In the genomic region with DNA sequence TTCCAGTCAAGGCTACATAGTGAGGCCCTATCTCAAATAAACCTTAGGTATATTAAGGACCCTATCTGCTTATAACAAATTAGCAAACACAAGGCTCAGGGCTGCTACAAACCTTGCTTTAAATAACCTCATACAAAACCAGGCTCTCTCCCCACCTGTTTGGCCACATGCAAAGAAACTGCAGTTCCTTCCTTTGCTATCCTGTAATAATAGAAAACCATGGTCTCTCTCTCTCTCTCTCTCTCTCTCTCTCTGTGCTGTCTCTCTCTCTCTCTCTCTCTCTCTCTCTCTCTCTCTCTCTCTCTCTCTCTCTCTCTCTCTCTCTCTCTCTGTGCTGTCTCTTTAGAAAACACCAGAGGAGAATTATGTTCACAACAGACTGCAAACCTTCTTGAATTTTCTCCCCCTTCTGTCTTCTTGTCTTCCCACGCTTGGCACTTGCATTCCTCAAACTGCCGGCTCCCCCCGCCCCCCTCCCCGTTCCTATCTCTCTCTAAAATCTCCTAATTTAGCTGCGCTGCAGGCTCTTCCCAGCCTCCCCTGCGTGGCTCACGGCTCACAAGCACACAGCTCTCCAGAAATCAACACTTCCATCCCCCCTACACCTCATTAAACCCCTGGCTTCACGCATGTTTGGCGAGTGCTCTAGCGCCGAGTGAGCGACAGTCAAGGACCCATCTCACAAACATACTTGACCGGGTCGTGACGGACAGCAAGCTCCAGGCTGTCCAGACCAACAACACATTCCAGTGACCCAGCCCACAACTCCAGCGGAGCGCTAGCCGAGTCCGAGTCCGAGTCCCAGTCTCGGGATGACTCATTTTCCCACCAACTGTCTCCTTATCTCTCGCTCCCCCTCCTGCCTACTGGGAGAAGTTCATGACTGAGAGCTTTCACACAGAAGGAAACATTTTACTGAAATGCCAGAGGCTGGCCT, we compare ENCODE assay signal across 8 mouse cellular contexts. TPM values are rescaled to one million over a fixed set of nuclear protein-coding genes. Genes with fewer than 3 reads are reported as not detected.
DNase-seq lines count a peak whose midpoint lies in the region; ATAC-seq and TF ChIP-seq lines count a peak whose summit lies in the region.

No protein-coding gene starts in this region.

- peaks cover 5% of the 10 kb centered on the region; the same call in 1 of the 2 replicates for H3K27me3 ChIP-seq in forebrain, embryonic 12.5 days
- no peaks in the 10 kb centered on the region for H3K27me3 ChIP-seq in heart, embryonic 16.5 days (ENCODE audit: control insufficient read depth, insufficient read depth, low read length)
- no peaks in the 10 kb centered on the region for H3K27me3 ChIP-seq in liver, embryonic 13.5 days
- H3K27me3 ChIP-seq in stomach, postnatal 0 days (ENCODE audit: control insufficient read depth, insufficient read depth, low read length), result no peaks in the 10 kb centered on the region

- no peaks in the 10 kb centered on the region for H3K9me3 ChIP-seq in forebrain, embryonic 12.5 days
- H3K9me3 ChIP-seq in heart, embryonic 16.5 days (replicated peaks; ENCODE audit: control insufficient read depth, low read length), result no peaks in the 10 kb centered on the region
- no peaks in the 10 kb centered on the region for H3K9me3 ChIP-seq in liver, embryonic 13.5 days (replicated peaks)
- H3K9me3 ChIP-seq in stomach, postnatal 0 days (ENCODE audit: control insufficient read depth, low read length), result no peaks in the 10 kb centered on the region

- peak overlapping the region; percentile 46 for H3K9ac ChIP-seq in forebrain, embryonic 12.5 days
- peak overlapping the region; percentile 67 for H3K9ac ChIP-seq in heart, embryonic 16.5 days (ENCODE audit: low read length)
- H3K9ac ChIP-seq in liver, embryonic 13.5 days, result peak overlapping the region; percentile 76
- H3K9ac ChIP-seq in stomach, postnatal 0 days (ENCODE audit: low read length), result peak overlapping the region; percentile 55

- H3K27ac ChIP-seq in forebrain, embryonic 12.5 days, result peak overlapping the region; percentile 74
- peak overlapping the region; percentile 70 for H3K27ac ChIP-seq in heart, embryonic 16.5 days (ENCODE audit: low read length)
- H3K27ac ChIP-seq in liver, embryonic 13.5 days, result peak overlapping the region; percentile 75
- peak overlapping the region; percentile 88 for H3K27ac ChIP-seq in stomach, postnatal 0 days (replicated peaks)

- TF ChIP-seq CTCF in stomach, postnatal 0 days (IDR thresholded peaks at IDR 0.05; ENCODE audit: low read depth), result peak; percentile 82

- peak overlapping the region; percentile 75 for H3K4me2 ChIP-seq in forebrain, embryonic 12.5 days
- peak overlapping the region; percentile 80 for H3K4me2 ChIP-seq in heart, embryonic 16.5 days (ENCODE audit: low read depth, low read length)
- peak overlapping the region; percentile 84 for H3K4me2 ChIP-seq in liver, embryonic 13.5 days
- peak overlapping the region; percentile 66 for H3K4me2 ChIP-seq in stomach, postnatal 0 days (replicated peaks; ENCODE audit: low read depth)

- H3K4me1 ChIP-seq in forebrain, embryonic 12.5 days, result peaks cover 32% of the 10 kb centered on the region
- peaks cover 24% of the 10 kb centered on the region for H3K4me1 ChIP-seq in heart, embryonic 16.5 days (ENCODE audit: control insufficient read depth, insufficient read depth, low read length)
- H3K4me1 ChIP-seq in liver, embryonic 13.5 days (replicated peaks), result peaks cover 39% of the 10 kb centered on the region
- H3K4me1 ChIP-seq in stomach, postnatal 0 days (replicated peaks; ENCODE audit: control insufficient read depth, insufficient read depth), result peaks cover 5% of the 10 kb centered on the region; the same call in 1 of the 2 replicates

- peak; percentile 34 for ATAC-seq in CD4-positive, CD25-positive, alpha-beta regulatory T cell, adult 4 months
- ATAC-seq in forebrain, embryonic 12.5 days (ENCODE audit: low FRiP score), result peak; percentile 66
- peak; percentile 83 for ATAC-seq in heart, embryonic 16.5 days (replicated peaks; ENCODE audit: extremely low read depth, insufficient read depth, low FRiP score)
- peak; percentile 74 for ATAC-seq in liver, embryonic 13.5 days (ENCODE audit: low read depth)
- peak; percentile 87 for ATAC-seq in stomach, postnatal 0 days (ENCODE audit: low FRiP score, low TSS enrichment)

- H3K36me3 ChIP-seq in forebrain, embryonic 12.5 days (replicated peaks), result no peaks in the 10 kb centered on the region
- H3K36me3 ChIP-seq in heart, embryonic 16.5 days (ENCODE audit: control insufficient read depth, insufficient read depth), result no peaks in the 10 kb centered on the region
- no peaks in the 10 kb centered on the region for H3K36me3 ChIP-seq in liver, embryonic 13.5 days
- H3K36me3 ChIP-seq in stomach, postnatal 0 days (ENCODE audit: control insufficient read depth, insufficient read depth, low read length), result no peaks in the 10 kb centered on the region

- peak overlapping the region; percentile 38 for H3K4me3 ChIP-seq in forebrain, embryonic 12.5 days (replicated peaks)
- peak overlapping the region; percentile 53 for H3K4me3 ChIP-seq in heart, embryonic 16.5 days (ENCODE audit: low read length)
- peak overlapping the region; percentile 56 for H3K4me3 ChIP-seq in liver, embryonic 13.5 days (replicated peaks)
- H3K4me3 ChIP-seq in stomach, postnatal 0 days (ENCODE audit: low read depth, low read length), result peak overlapping the region; percentile 35

- under 1% methylated on average over 21 of the region's 22 CpGs for WGBS in forebrain, embryonic 12.5 days
- WGBS in heart, embryonic 16.5 days, result 1% methylated on average over 22 of the region's 22 CpGs
- WGBS in liver, embryonic 13.5 days (ENCODE audit: insufficient replicate concordance), result under 1% methylated on average over 22 of the region's 22 CpGs
- 0% methylated on average over 22 of the region's 22 CpGs for WGBS in stomach, postnatal 0 days

- TF ChIP-seq EP300 in stomach, postnatal 0 days (optimal IDR thresholded peaks at IDR 0.05), result no peak

- peak; percentile 62 for DNase-seq in c-Kit-positive CD71-positive TER-119-positive erythroid progenitor cells, embryonic 14.5 days (ENCODE audit: low spot score)
- peak; percentile 68 to 84 for DNase-seq in kidney, postnatal 25 days
- DNase-seq in liver, embryonic 13.5 days, result peak; percentile 59
- DNase-seq in neural tube, embryonic 10.5 days (ENCODE audit: extremely low spot score, low spot score), result peak; percentile 79
- peak; percentile 79 for DNase-seq in stomach, postnatal 0 days (ENCODE audit: low spot score)

RNA-seq across cellular contexts. Expression of a gene that starts 7.7 kb away (rescaled TPM):
- 10 to 100 TPM; 13.9 to 26.3 TPM for polyA plus RNA-seq in CD4-positive, CD25-positive, alpha-beta regulatory T cell, adult 4 months (2017; shearing (Covaris generic))
- polyA plus RNA-seq in forebrain, embryonic 12.5 days (2016; fragmentation: Nextera tagmentation; extraction: Ambion mirVana), result 353 and 383 TPM in 2 replicates
- 94.3 and 131 TPM in 2 replicates for polyA plus RNA-seq in heart, embryonic 16.5 days (2015; fragmentation: Nextera tagmentation; extraction: Ambion mirVana)
- polyA plus RNA-seq in liver, embryonic 13.5 days (2015; fragmentation: Nextera tagmentation; extraction: Ambion mirVana), result 130 and 143 TPM in 2 replicates
- 121 and 129 TPM in 2 replicates for polyA plus RNA-seq in stomach, postnatal 0 days (2015; fragmentation: Nextera tagmentation; extraction: Ambion mirVana)

RNA-seq across cellular contexts. Expression of a gene that starts 18.5 kb away (rescaled TPM):
- polyA plus RNA-seq in CD4-positive, CD25-positive, alpha-beta regulatory T cell, adult 4 months (2017; shearing (Covaris generic)), result 100 to 1,000 TPM; 272 to 484 TPM
- polyA plus RNA-seq in forebrain, embryonic 12.5 days (2016; fragmentation: Nextera tagmentation; extraction: Ambion mirVana), result 1,436 and 1,463 TPM in 2 replicates
- polyA plus RNA-seq in heart, embryonic 16.5 days (2015; fragmentation: Nextera tagmentation; extraction: Ambion mirVana), result 1,055 and 1,099 TPM in 2 replicates
- polyA plus RNA-seq in liver, embryonic 13.5 days (2015; fragmentation: Nextera tagmentation; extraction: Ambion mirVana), result 744 and 768 TPM in 2 replicates
- 1,661 and 1,792 TPM in 2 replicates for polyA plus RNA-seq in stomach, postnatal 0 days (2015; fragmentation: Nextera tagmentation; extraction: Ambion mirVana)

RNA-seq across cellular contexts. Expression of a gene that starts 21.7 kb away (rescaled TPM):
- 10 to 100 TPM; 11.8 to 13.6 TPM for polyA plus RNA-seq in CD4-positive, CD25-positive, alpha-beta regulatory T cell, adult 4 months (2017; shearing (Covaris generic))
- 41.5 and 42.1 TPM in 2 replicates for polyA plus RNA-seq in forebrain, embryonic 12.5 days (2016; fragmentation: Nextera tagmentation; extraction: Ambion mirVana)
- 22.4 and 24.6 TPM in 2 replicates for polyA plus RNA-seq in heart, embryonic 16.5 days (2015; fragmentation: Nextera tagmentation; extraction: Ambion mirVana)
- 13.0 and 19.0 TPM in 2 replicates for polyA plus RNA-seq in liver, embryonic 13.5 days (2015; fragmentation: Nextera tagmentation; extraction: Ambion mirVana)
- polyA plus RNA-seq in stomach, postnatal 0 days (2015; fragmentation: Nextera tagmentation; extraction: Ambion mirVana), result 12.9 and 14.7 TPM in 2 replicates

RNA-seq across cellular contexts. Expression of a gene that starts 21.8 kb away (rescaled TPM):
- polyA plus RNA-seq in CD4-positive, CD25-positive, alpha-beta regulatory T cell, adult 4 months (2017; shearing (Covaris generic)), result 10 to 100 TPM; 50.6 to 54.3 TPM
- polyA plus RNA-seq in forebrain, embryonic 12.5 days (2016; fragmentation: Nextera tagmentation; extraction: Ambion mirVana), result 54.5 and 55.6 TPM in 2 replicates
- polyA plus RNA-seq in heart, embryonic 16.5 days (2015; fragmentation: Nextera tagmentation; extraction: Ambion mirVana), result 39.2 and 40.2 TPM in 2 replicates
- polyA plus RNA-seq in liver, embryonic 13.5 days (2015; fragmentation: Nextera tagmentation; extraction: Ambion mirVana), result 40.4 and 41.5 TPM in 2 replicates
- 63.3 and 65.4 TPM in 2 replicates for polyA plus RNA-seq in stomach, postnatal 0 days (2015; fragmentation: Nextera tagmentation; extraction: Ambion mirVana)

RNA-seq across cellular contexts. Expression of a gene that starts 29.5 kb away (rescaled TPM):
- polyA plus RNA-seq in CD4-positive, CD25-positive, alpha-beta regulatory T cell, adult 4 months (2017; shearing (Covaris generic)), result 100 to 1,000 TPM; 486 to 529 TPM
- polyA plus RNA-seq in forebrain, embryonic 12.5 days (2016; fragmentation: Nextera tagmentation; extraction: Ambion mirVana), result 728 and 759 TPM in 2 replicates
- polyA plus RNA-seq in heart, embryonic 16.5 days (2015; fragmentation: Nextera tagmentation; extraction: Ambion mirVana), result 1,358 and 1,596 TPM in 2 replicates
- polyA plus RNA-seq in liver, embryonic 13.5 days (2015; fragmentation: Nextera tagmentation; extraction: Ambion mirVana), result 735 and 795 TPM in 2 replicates
- polyA plus RNA-seq in stomach, postnatal 0 days (2015; fragmentation: Nextera tagmentation; extraction: Ambion mirVana), result 1,431 and 1,574 TPM in 2 replicates

Comparison
In these comparisons a context has a peak if more than half of its experiments do, and no peak if none do; other contexts are left out.
1. Peak in every context shown above with its lines: DNase-seq, ATAC-seq, H3K4me3 ChIP-seq and H3K27ac ChIP-seq.
2. ATAC-seq: peak in every context shown above with its lines; median percentile 87 in stomach, postnatal 0 days; 83 in heart, embryonic 16.5 days; 74 in liver, embryonic 13.5 days; 66 in forebrain, embryonic 12.5 days; 34 in CD4-positive, CD25-positive, alpha-beta regulatory T cell, adult 4 months.